Mouse (Mus musculus) ovary, postnatal 10 days (tissue): ENCODE results near the gene Klf9.

Source experiments
- DNase-seq: peaks from one replicate; pipeline ENCODE4 v3.0.0; 2022; ENCODE audit warnings: low spot score

Klf9 gene

DNA sequence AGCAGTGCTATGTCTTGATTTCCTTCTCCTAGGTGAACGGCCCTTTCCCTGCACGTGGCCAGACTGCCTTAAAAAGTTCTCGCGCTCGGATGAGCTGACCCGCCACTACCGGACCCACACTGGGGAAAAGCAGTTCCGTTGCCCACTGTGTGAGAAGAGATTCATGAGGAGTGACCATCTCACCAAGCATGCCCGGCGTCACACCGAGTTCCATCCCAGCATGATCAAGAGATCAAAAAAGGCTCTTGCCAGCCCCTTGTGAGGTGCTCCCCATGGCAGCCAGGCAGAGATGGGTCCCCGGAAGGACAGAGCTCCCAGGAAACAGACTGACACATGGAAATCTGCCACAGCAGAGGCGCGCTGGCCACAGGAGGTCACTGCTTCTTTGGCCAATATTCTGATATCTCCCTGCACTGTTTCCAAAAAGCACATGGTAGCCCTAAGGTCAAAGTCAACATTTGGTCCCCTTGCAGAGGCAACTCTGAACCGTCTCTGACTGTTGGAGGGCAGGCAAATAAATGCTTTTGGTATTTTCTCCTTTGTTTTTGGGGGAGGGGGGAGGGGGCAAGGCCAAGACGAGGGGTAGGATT is 23.7 kb downstream of the Klf9 start:
- DNase-seq, result no peak

DNA sequence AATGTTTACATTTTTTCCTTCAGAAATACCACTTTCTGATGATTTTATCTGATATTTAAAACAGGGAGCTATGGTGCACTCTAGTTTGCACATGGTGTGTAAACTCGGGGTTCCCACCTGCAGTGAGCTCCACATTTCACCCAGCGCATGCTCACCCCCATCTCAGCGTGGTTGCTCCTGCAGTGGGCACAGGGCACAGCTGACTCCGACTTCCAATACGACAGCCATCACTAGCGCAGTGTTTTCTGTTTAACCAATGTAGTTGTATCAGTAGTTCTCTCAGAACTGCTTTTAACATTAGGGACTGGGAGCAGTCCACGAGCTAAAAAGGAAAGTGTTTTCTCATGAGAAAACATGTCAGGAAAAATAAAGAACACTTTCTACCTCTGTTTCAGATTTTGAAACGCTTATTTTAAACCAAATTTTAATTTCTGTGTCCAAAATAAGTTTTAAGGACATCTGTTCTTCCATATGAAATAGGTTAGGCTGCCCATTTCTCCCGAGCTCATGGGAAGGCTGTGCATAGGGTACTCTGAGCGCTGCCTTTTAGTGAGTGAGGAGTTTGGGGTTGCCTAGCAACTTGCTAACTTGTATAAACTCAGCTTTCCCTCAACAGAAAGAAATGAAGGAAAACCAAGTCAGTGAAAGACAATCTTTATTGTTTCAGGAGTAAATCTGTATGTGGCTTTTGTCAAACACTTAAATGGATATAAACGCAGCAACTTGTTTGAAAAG is 25.7 kb downstream of the Klf9 start:
- no peak for DNase-seq

DNA sequence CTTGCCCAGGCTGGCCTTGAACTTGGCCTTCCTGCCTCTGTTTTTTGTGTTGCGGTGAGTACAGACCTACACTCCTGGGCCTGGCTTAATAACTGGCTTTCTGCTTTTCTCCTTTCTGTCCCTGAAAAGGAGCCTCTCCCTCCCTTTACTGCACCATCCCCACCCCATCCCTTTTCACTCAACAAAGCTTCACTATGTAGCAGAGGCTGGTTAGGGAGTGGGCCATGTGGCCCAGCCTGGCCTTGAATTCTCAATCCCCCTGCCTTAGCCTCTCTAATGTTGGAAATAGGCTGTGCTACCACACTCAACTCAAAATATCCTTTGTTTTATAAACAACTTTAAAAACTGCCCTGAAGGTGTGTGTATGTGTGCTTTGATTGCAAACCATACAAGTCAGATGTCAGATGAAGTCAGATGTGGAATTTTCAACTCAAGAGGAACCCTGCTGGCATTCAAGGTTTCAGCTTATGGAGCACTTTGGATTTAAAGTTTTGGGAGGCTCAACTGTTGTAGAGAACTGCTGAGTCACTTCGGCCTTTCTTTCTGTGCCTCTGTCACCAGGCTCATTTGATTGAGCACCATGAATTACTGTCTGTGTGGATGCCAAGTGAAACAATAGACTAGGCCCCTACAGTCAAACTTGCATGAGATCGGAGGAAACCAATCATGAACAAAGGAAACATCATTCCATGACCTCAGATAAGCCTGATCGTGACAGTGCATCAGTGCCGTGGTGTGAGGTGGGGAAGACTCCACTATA is 28.1 kb downstream of the Klf9 start:
- DNase-seq, result no peak

DNA sequence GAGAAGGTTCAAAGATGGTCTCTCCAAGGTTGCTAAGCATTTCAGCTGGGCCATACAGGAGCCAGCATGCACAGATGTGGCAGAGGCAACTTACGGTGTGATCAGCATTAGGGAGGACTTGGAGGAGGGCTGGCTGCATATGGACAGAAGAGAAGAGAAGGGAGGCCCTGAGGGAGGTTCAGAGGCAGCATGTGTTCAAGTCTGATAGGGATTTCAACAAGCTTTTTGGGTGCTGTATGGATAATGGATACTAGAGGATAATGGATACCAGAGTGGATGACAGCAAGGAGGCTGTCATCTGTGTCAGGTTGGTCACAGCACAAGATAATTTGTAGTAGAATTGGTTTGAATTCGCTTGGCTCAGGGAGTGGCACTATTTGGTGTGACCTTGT is 28.6 kb downstream of the Klf9 start:
- DNase-seq, result no peak

DNA sequence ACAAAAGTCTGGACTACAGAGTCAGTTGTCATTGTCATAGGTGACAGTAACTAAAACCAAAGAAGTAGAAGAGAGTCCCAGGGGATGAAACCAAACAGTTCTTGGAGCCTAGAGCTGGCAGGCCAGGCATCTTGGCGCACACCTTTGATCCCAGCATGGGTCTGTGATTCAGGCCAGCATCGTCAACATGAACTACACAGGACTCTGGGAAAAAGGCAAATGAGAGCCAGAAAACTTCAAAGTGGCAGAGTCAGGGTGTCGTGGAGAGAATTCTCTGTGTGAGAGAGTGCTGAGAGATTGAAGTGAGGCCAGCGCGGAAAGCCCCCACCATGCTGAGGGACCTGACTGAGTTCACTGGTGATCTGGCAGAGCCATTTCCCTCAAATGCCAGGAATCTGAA is 29.4 kb downstream of the Klf9 start:
- no peak for DNase-seq

DNA sequence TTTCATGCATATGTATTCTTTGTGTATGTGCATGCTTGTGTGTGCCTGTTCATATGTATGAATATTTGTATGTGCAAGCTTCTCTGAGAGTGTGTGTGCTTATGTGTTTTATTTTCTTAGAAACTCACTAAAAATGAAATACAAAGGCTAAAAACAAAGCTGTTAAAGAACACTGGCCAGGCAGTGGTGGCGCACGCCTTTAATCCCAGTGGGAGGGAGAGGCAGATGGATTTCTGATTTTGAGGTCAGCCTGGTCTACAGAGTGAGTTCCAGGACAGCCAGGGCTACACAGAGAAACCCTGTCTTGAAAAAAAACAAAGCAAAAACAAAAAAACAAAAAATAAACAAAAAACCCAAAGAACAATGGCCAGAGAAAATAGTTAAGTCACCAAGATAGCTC is 30.1 kb downstream of the Klf9 start:
- DNase-seq, result no peak

DNA sequence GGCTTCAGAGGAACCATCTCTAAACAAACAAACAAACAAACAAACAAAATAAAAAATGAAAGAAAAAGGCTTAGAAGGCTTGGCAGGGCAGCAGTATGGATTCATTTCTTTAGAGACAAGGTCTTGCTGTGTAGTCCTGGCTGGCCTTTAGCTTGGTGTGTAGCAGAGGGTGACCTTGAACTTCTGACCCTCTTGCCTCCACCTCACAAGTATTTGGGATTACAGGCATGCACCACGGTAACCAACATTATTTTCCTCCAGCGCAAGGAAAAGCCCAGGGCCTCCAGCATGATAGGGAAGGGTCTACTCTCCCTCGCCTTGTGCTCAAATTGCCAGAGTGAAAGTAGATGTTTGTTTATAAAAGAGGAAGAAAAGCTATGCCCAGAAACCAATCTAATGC is 34.1 kb downstream of the Klf9 start:
- DNase-seq, result no peak

DNA sequence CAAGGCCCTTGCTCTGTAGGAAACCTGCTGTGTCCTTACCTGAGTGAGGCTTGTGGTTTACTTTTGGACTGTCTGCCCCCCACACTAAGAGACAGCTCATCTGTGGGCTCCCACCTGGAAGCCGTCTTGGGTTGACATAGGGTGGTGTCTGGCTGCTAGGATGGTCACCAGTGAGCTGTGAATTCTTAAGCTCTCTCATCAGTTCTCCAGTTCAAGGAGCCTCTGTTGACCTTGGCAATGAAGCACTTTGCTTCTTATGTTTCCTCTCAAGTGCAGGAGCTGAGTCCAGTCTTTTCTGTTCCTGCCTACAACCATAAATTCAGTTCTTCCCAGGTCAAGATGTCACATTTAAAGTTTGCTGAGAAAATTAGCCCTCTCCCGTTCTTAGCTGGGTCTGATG is 34.5 kb downstream of the Klf9 start:
- no peak for DNase-seq

DNA sequence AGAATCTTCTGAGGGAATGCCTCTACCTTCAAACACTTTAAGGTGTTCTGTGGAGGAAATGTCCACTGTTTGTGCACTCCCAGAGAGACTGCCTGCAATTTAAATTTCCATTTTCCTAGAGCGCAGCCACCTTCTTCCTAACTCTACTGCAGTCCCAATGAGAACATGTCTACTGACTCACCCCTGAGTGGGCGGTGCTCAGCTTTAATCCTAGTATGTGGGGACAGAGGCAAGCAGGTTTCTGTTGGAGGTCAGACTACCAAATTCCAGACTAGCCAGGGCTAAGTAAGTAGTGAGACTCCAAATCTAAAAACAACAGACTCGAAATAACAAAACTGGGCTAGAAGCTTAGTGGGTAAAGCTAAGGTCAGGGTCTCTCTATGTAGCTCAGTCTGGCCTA is 37.5 kb downstream of the Klf9 start:
- DNase-seq, result no peak

DNA sequence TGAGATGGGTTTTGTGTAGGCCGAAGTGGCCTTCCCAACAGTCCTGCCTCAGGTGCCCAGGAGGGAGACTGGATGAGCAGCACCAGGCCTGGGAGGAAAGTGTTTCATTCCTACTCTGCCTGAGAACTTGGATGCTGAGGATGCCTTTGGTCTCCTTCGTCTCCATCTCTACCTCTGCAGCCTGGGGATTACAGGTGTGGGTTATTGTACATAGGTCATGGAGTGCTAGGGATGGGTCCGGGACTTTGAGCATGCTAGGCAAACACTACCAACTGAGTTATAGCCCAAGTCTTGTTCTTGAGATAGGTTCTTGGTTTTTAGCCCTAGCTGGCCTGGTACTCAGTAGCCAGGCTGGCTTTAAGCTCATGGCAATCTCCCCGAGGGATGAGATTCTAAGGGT is 42.5 kb downstream of the Klf9 start:
- DNase-seq, result no peak

DNA sequence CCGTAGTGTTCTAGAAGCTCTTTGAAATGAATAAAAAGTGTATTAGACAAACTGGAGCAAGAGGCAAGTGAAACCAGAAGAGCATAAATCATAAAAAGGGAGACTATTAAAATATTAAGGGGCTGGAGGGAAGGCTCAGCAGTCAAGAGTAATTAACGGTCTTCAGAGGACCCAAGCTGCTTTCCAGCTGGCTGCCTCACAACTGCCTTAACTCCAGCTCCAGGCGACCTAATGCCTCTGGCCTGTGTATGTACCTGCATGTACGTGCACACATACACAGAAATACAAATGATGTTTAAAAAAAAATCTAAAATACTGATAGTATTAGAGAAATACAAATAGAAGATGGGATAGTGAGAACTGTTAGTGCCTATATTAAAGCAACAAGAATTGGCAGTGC is 43.0 kb downstream of the Klf9 start:
- DNase-seq, result no peak

DNA sequence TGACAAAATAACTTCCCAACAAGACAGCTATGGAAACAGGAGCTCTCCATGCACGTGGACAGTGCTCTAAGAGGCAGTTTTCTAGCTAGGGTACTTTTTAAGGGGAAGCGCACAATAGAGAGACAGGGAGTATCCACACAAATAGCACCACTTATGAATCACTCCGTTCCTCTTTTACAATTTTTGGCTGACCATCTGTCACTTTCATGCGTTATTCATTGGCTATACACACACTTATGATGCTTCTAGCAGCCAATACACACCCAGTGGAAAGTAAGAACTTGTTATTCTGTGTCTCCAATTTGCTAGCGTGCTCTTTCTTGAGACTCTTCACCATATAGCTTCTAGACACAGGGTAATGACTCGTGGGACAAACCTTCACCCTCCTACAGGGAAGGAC is 46.7 kb downstream of the Klf9 start:
- DNase-seq, result no peak

DNA sequence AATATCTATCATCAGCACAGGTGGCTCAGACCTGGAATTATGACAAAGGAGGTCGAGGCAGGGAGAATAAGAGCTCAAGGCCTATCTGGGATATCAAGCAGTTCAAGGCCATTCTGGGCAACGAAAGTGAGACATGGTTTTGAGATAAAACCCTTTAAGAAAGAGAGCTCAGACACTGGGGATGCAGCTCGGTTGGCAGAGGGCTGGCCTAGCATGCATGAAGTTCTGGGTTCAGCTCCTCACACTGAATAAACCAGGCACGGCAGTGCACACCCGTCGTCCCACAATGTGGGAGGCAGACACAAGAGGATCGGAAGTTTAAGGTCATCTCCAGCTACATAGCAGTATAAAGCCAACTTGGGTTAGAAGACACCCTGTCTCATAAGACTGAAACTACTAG is 48.0 kb downstream of the Klf9 start:
- DNase-seq, result no peak

DNA sequence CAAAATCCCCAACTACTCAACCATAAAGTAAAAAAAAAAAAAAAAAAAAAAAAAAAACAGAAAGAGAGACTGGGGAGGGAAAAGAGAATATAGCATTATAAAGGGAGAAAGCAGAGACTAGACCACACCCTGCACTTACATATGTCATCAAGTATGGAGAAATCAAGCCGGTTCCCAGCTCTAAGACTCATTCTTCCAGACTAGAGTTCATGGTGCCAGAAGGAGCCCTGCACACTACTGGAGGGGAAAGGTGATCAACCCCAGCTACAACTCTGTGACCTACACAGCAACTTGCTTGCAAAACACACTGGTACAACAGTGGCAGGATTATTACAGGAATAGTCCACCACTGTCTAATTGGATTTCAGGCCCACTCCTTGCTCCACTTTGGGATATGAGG is 48.7 kb downstream of the Klf9 start:
- no peak for DNase-seq

DNA sequence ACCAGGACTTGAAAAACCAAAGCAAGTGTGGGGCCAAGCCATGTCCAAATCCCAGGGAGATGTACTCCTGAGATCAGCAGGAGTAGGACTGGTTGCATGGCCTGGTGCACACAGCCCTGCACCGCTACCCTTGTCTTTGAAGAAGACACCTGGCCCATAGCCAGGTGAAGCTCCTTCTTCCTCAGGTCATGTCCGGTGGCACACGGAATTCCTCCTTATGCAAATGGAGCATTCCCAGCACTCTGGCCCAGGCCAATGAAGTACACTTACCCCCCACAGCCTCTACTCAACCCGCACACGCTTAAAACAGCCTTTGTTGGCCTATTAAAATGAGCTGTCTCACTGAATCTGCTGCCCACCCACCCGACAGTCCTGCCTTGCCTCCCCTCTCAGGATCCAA is 50.5 kb downstream of the Klf9 start:
- no peak for DNase-seq

DNA sequence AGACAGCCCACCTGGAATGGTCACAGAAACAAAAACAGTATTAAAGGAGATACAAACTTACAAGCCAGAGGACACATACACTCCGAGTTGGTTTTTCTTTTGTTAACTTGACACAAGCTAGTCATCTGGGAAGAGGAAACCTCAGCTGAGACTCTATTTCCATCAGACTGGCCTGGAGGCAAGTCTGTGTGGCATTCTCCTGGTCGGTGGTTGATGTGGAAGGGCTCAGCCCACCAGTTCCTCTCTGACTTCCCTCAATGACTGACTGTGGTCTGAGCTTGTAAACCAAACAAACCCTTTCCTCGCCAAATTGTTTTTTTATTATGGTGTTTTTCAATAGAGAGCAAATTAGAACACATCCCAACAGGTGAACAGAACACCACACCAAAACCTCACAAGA is 52.0 kb downstream of the Klf9 start:
- DNase-seq, result no peak

DNA sequence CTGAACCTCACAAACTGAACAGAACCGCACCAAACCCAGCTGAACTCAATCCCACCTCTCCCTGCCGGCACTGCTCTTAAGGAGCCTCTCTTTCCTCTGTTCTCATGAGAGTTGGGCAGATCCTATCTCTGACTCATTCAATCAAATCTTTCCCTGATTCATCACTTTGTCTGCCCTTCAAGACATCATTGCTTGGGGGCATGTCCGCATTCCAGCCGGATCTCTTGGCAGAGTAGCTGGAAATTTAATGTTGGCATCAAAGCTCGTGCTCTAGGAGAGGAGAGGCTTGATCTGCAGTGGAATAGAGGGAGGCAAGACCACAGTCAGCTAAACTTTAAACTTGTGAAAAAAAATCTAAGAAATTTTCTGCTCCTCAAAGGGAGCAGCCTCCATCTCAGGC is 61.1 kb downstream of the Klf9 start:
- DNase-seq, result no peak

DNA sequence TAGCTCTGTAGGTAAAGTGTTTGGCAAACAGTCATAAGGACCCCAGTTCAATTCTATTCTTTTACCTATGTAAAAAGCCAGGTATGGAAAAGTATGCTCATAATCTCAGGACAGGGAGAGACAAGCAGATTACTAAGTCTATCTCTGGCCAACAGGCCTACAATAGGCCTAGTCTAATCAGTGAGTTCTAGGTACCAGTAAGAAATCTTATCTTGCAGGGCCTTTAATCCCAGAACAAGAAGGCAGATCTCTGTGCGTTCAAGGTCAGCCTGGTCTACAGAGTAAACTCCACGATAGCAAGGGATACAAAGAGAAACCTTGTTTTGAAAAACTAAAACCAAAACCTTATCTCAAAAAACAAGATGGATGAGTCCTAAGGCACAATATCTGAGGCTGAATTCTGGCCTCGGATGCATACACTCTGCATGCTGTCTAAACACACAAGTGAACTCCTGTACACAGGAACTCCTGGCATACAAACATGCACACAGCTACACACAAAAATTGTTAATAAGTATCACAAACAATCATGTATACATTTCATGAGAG is 62.6 kb downstream of the Klf9 start:
- no peak for DNase-seq

DNA sequence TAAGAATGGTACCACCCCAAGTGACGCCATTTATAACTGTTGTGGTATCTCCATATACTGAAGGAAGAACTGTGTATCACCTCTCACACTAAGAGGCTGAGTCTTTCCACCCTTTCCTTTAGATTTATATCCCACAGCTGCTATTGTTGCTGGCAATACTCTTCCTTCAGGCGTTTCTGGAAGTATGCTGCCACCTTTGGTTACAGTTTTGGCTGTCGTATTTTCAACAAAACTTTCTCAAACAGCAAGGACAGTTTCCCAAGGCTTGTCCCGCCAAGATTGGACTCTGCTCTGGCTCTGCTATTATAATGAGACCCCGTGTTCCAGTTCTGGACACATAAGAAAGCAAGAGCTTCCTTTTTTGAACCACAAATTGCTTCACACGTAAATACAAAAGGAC is 70.3 kb downstream of the Klf9 start:
- DNase-seq, result no peak

DNA sequence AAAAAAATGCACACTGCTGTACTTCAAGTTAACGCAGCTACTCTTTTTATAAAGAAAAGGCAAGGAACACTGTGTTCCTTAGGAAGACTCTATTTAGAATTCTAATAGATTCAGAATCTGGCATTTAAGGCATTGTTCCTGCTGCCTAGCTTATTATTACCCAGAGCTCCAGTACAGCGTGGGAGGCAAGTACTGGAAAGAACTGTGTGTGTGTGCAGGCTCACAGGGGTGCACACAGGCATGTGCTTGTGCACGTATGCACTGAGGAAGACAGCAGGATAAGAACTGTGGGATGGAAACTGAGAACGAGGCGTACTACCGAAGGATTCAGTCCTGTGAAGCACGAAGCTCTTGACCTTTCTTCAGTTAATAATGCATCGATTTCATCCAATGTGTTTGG is 73.3 kb downstream of the Klf9 start:
- no peak for DNase-seq
